Mouse (Mus musculus) erythroblast, embryonic 14.5 days (primary cell): ENCODE data around the gene Vpreb3.

Source experiments
- GATA1 ChIP-seq: IDR thresholded peaks from 2 replicates; pipeline ENCODE4 v1.6.1; 2012; ENCODE audit warnings: low read length, inconsistent platforms, mixed read lengths
- TAL1 ChIP-seq: IDR thresholded peaks from 3 replicates; pipeline ENCODE4 v1.6.1; 2012; ENCODE audit warnings: low read length, inconsistent platforms, mixed read lengths

DNA sequence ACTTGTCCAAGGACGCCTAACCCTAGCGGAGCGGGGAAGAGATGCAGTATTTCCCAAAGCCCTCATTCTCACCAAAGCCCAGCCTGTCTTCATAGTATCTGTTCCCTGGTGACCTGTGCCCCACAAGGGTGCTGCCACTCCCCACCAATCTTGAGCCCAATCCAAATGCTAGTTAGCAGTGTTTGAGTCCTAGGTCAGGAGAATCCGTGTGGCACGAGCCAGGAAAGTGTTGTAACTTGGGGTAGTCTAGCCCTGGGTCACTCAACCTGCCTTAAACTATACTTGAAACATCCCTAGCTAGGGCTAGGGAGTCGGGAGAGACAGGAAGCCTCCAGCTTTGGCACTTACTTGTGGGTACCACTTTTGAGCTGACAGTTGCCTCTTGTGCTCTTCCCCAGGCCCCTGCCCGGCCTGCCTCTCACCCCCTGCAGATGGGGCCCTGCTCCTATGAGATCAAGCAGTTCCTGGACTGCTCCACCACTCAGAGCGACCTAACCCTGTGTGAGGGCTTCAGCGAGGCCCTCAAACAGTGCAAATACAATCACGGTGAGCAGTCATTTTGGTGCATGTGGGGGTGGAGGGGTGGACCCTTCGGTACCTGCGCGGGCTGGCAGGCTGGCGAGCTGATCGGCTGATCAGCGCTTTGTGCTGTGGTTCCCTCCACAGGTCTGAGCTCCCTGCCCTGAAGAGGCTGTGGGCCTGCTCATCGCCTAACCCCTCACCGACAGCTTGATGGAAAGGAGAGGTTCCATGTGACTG, 5.8 kb upstream of the Vpreb3 start:
- TF ChIP-seq GATA1 (no peak), TAL1 (no peak)
